Mouse (Mus musculus) heart, postnatal 36 days (tissue): ENCODE results near the gene Stx12. TPM values are rescaled to one million over a fixed set of nuclear protein-coding genes. Genes with fewer than 3 reads are reported as not detected.

Experiments
- DNase-seq, 2 experiments: peaks; one replicate each; pipeline ENCODE4 v3.0.0; 2021 to 2022
- intact Hi-C: fragments of 180-260 bp; cut with DNase I; formaldehyde crosslinking; loops from one replicate; pipeline ENCODE4 v1.15.1; 2025
- total RNA-seq, 2 experiments: library from RNA; stranded (reverse); gene quantifications; 2 replicates each; pipeline ENCODE4 v1.2.3; 2021

Gene Stx12
- total RNA-seq, 2 experiments from 2014 or later, result 36.4 to 36.7 TPM

- no peak for DNase-seq
- intact Hi-C loops, result no loop called here
These were observed 80.0 kb downstream of the Stx12 start for GRCm38 (mm10) chr4:132804331-132804730.

DNA sequence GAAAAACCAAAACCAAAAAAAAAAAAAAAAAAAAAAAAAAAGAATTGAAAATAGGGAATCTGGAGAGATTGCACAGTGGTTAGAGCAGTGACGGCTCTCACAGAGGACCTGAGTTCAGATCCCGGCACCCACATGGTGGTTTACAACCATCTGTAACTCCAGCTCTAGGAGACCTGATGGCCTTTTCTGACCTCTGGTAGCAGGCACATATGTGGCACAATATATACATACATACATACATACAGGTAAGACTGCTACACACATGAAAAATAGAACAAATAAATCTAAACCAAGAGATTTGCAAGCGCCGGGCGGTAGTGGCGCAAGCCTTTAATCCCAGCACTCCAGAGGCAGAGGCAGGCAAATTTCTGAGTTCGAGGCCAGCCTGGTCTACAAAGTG lies 80.4 kb downstream of the Stx12 start:
- intact Hi-C loops, result no loop called here
- DNase-seq, result no peak

Other genes with a start within 250 kb of the Stx12 start
- gene Eya3, start 245.5 kb downstream of the Stx12 start, total RNA-seq, result 10 to 100 TPM; 28.2 to 35.0 TPM
- 1 to 10 TPM; 1.7 to 1.9 TPM for gene Xkr8, start 152.0 kb downstream of the Stx12 start, total RNA-seq
- under 1 TPM; 0.61 to 0.89 TPM for gene Smpdl3b, start 127.3 kb downstream of the Stx12 start, total RNA-seq
- 10 to 100 TPM; 11.6 to 15.0 TPM for gene Rpa2, start 116.2 kb downstream of the Stx12 start, total RNA-seq
- 1 to 10 TPM; 2.2 to 2.9 TPM for gene Themis2, start 88.1 kb downstream of the Stx12 start, total RNA-seq
- 10 to 100 TPM; 16.6 to 18.8 TPM for gene Ppp1r8, start 41.3 kb downstream of the Stx12 start, total RNA-seq
- gene Fam76a, start 38.0 kb upstream of the Stx12 start, total RNA-seq, result 10 to 100 TPM; 42.3 to 46.4 TPM
- gene Fgr, start 89.6 kb upstream of the Stx12 start, total RNA-seq, result under 1 TPM; 0.31 to 0.60 TPM
- 10 to 100 TPM; 41.9 to 50.8 TPM for gene Ahdc1, start 126.8 kb upstream of the Stx12 start, total RNA-seq
- gene Wasf2, start 246.0 kb upstream of the Stx12 start, total RNA-seq, result 10 to 100 TPM; 81.4 to 89.2 TPM